Mouse (Mus musculus) layer of hippocampus, adult 11-12 months (tissue): ENCODE measurements around the gene Dirc2.

Experiments used
- DNase-seq: peaks from one replicate; pipeline ENCODE4 v3.0.0; 2022; ENCODE audit warnings: low spot score

Dirc2 gene

GRCm38 (mm10) chr16:35772598-35772997 is 3.4 kb upstream of the Dirc2 start:
- DNase-seq = no peak

- no peak for DNase-seq
Measured at GRCm38 (mm10) chr16:35771606-35772005, 2.5 kb upstream of the Dirc2 start.

GRCm38 (mm10) chr16:35771141-35771540 is 2.0 kb upstream of the Dirc2 start:
- DNase-seq = no peak

GRCm38 (mm10) chr16:35769878-35770657 is 912 bp upstream of the Dirc2 start, which contains the start of gene Hspbap1:
Gene Hspbap1, plus strand, starts transcription at chr16:35770375.
- peak; percentile 91 for DNase-seq

- DNase-seq = peak; percentile 13
Measured at GRCm38 (mm10) chr16:35768469-35768784, 729 bp downstream of the Dirc2 start.

GRCm38 (mm10) chr16:35766366-35766765 is 2.8 kb downstream of the Dirc2 start:
- DNase-seq = no peak

GRCm38 (mm10) chr16:35765449-35765848 is 3.7 kb downstream of the Dirc2 start:
- DNase-seq = no peak

- DNase-seq = no peak
Measured at GRCm38 (mm10) chr16:35764941-35765340, 4.2 kb downstream of the Dirc2 start.

- DNase-seq = no peak
Measured at GRCm38 (mm10) chr16:35763590-35764296, 5.4 kb downstream of the Dirc2 start.

GRCm38 (mm10) chr16:35759401-35759800 is 9.8 kb downstream of the Dirc2 start:
- no peak for DNase-seq

GRCm38 (mm10) chr16:35756697-35757096 is 12.5 kb downstream of the Dirc2 start:
- DNase-seq = no peak

GRCm38 (mm10) chr16:35755502-35756334 is 13.4 kb downstream of the Dirc2 start:
- DNase-seq = no peak

- DNase-seq = no peak
Measured at GRCm38 (mm10) chr16:35753926-35754325, 15.2 kb downstream of the Dirc2 start.

- no peak for DNase-seq
Measured at GRCm38 (mm10) chr16:35751841-35752240, 17.3 kb downstream of the Dirc2 start.

- no peak for DNase-seq
Measured at GRCm38 (mm10) chr16:35749385-35749784, 19.8 kb downstream of the Dirc2 start.

- DNase-seq = no peak
Measured at GRCm38 (mm10) chr16:35748237-35748603, 20.9 kb downstream of the Dirc2 start.

- DNase-seq = peak; percentile 32
Measured at GRCm38 (mm10) chr16:35747417-35748236, 21.5 kb downstream of the Dirc2 start.

- DNase-seq = no peak
Measured at GRCm38 (mm10) chr16:35742251-35742937, 26.8 kb downstream of the Dirc2 start.

- no peak for DNase-seq
Measured at GRCm38 (mm10) chr16:35741621-35742020, 27.5 kb downstream of the Dirc2 start.

- DNase-seq = no peak
Measured at GRCm38 (mm10) chr16:35740943-35741342, 28.2 kb downstream of the Dirc2 start.

- DNase-seq = no peak
Measured at GRCm38 (mm10) chr16:35740357-35740756, 28.8 kb downstream of the Dirc2 start.
